Mouse (Mus musculus): ENCODE measurements around the gene Tet2. TPM values are rescaled to one million over a fixed set of nuclear protein-coding genes. Genes with fewer than 3 reads are reported as not detected.

The Tet2 gene
- polyA plus RNA-seq, 1 experiment = 1.8 TPM

DNA sequence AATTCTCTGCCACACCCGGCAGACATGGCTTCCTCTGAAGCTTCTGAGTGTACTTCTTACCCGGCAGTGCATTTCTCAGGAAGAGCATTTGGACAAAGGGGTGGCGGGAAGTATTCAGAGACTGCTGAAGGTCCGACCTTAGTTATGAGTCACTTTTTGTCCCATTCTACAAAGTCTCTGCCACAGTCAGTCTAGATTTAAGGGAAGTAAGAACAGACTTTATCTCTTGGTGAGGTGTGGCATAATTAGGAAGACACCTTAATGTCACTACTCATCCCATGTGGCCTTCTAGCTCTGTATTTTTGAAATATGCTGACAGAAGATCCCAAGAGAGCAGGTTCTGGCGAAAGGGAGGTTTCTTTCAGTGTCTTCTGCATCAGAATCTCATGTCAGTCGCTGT lies 30.0 kb upstream of the Tet2 start:
- no peak for TF ChIP-seq FLI1 (IDR thresholded peaks at IDR 0.05; ENCODE audit: low read length)
- TF ChIP-seq GATA1 (IDR thresholded peaks at IDR 0.05; ENCODE audit: borderline replicate concordance, low read length) = no peak
- H3K4me1 ChIP-seq = no peaks in the 10 kb centered on the region
- H3K27me3 ChIP-seq (replicated peaks) = peaks cover 1% of the 10 kb centered on the region
- H3K9me3 ChIP-seq = no peaks in the 10 kb centered on the region
- no peaks in the 10 kb centered on the region for H3K36me3 ChIP-seq (replicated peaks; ENCODE audit: low read length)
- H3K4me3 ChIP-seq (replicated peaks) = no peak overlapping the region

GRCm38 (mm10) chr3:133571961-133572360 lies 27.0 kb upstream of the Tet2 start:
- TF ChIP-seq GATA1 (IDR thresholded peaks at IDR 0.05; ENCODE audit: borderline replicate concordance, low read length) (no peak), FLI1 (IDR thresholded peaks at IDR 0.05; ENCODE audit: low read length) (no peak)
- H3K27me3 ChIP-seq (replicated peaks) = peaks cover 1% of the 10 kb centered on the region
- no peak overlapping the region for H3K4me3 ChIP-seq (replicated peaks)
- H3K4me1 ChIP-seq = no peaks in the 10 kb centered on the region
- no peaks in the 10 kb centered on the region for H3K9me3 ChIP-seq
- H3K36me3 ChIP-seq (replicated peaks; ENCODE audit: low read length) = no peaks in the 10 kb centered on the region

- no peaks in the 10 kb centered on the region for H3K36me3 ChIP-seq (replicated peaks; ENCODE audit: low read length)
- no peaks in the 10 kb centered on the region for H3K9me3 ChIP-seq
- no peaks in the 10 kb centered on the region for H3K27me3 ChIP-seq (replicated peaks)
- TF ChIP-seq GATA1 (IDR thresholded peaks at IDR 0.05; ENCODE audit: borderline replicate concordance, low read length) (no peak), FLI1 (IDR thresholded peaks at IDR 0.05; ENCODE audit: low read length) (no peak)
- H3K4me1 ChIP-seq = peaks cover 5% of the 10 kb centered on the region
- H3K4me3 ChIP-seq (replicated peaks) = no peak overlapping the region
Observed at GRCm38 (mm10) chr3:133563503-133564205, 18.7 kb upstream of the Tet2 start.

GRCm38 (mm10) chr3:133559413-133560114 lies 14.6 kb upstream of the Tet2 start:
- TF ChIP-seq GATA1 (IDR thresholded peaks at IDR 0.05; ENCODE audit: borderline replicate concordance, low read length) (no peak), FLI1 (IDR thresholded peaks at IDR 0.05; ENCODE audit: low read length) (no peak)
- no peaks in the 10 kb centered on the region for H3K27me3 ChIP-seq (replicated peaks)

GRCm38 (mm10) chr3:133557602-133558001 lies 12.7 kb upstream of the Tet2 start:
- H3K27me3 ChIP-seq (replicated peaks) = no peaks in the 10 kb centered on the region
- peaks cover 4% of the 10 kb centered on the region; the same call in 1 of the 2 replicates for H3K4me1 ChIP-seq
- no peaks in the 10 kb centered on the region for H3K9me3 ChIP-seq
- H3K36me3 ChIP-seq (replicated peaks; ENCODE audit: low read length) = no peaks in the 10 kb centered on the region
- TF ChIP-seq FLI1 (IDR thresholded peaks at IDR 0.05; ENCODE audit: low read length) (no peak), GATA1 (IDR thresholded peaks at IDR 0.05; ENCODE audit: borderline replicate concordance, low read length) (no peak)
- no peak overlapping the region for H3K4me3 ChIP-seq (replicated peaks)

More at GRCm38 (mm10) chr3:133559413-133560114, 14.6 kb upstream of the Tet2 start:
- H3K36me3 ChIP-seq (replicated peaks; ENCODE audit: low read length) = no peaks in the 10 kb centered on the region
- peaks cover 8% of the 10 kb centered on the region for H3K4me1 ChIP-seq
- H3K9me3 ChIP-seq = no peaks in the 10 kb centered on the region
- H3K4me3 ChIP-seq (replicated peaks) = no peak overlapping the region

DNA sequence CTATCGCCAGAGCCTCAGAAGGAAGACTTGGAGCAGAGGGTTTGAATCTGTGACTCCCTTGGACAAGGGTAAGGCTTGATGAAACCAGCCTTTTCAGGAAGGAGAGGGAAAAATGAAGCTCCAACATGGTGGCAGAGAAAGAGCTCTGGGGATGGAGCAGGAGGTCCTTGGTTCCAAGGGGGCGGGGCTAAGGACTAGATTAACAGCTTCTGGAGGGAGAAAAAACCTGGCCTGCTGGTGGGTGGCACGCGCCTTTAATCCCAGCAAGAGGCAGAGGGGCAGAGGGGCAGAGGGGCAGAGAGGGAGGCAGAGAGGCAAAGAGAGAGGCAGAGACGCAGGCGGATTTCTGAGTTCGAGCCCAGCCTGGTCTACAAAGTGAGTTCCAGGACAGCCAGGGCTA lies 12.2 kb upstream of the Tet2 start:
- peaks cover 4% of the 10 kb centered on the region; the same call in 1 of the 2 replicates for H3K4me1 ChIP-seq
- H3K36me3 ChIP-seq (replicated peaks; ENCODE audit: low read length) = no peaks in the 10 kb centered on the region
- TF ChIP-seq FLI1 (IDR thresholded peaks at IDR 0.05; ENCODE audit: low read length) = no peak
- TF ChIP-seq GATA1 (IDR thresholded peaks at IDR 0.05; ENCODE audit: borderline replicate concordance, low read length) = no peak
- H3K27me3 ChIP-seq (replicated peaks) = no peaks in the 10 kb centered on the region
- no peaks in the 10 kb centered on the region for H3K9me3 ChIP-seq
- no peak overlapping the region for H3K4me3 ChIP-seq (replicated peaks)

DNA sequence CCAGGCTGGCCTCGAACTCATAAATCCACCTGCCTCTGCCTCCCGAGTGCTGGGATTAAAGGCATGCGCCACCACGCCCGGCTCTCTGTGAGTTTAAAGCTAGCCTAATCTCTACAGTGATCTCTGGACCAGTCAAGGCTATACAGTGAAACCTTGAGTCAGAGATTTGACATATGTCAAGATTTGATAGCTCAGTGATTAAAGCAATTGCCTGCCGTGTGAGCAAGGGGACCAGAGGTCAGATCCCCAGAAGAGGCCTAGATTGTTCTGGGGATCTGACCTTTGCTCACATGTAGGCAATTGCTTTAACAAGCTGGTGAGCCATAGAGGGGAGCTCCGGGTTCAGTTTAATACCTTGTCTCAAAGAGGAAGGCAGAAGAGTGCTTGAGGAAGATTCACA lies 10.4 kb upstream of the Tet2 start:
- no peaks in the 10 kb centered on the region for H3K27me3 ChIP-seq (replicated peaks)
- H3K4me3 ChIP-seq (replicated peaks) = no peak overlapping the region
- peaks cover 4% of the 10 kb centered on the region; the same call in 1 of the 2 replicates for H3K4me1 ChIP-seq
- TF ChIP-seq GATA1 (IDR thresholded peaks at IDR 0.05; ENCODE audit: borderline replicate concordance, low read length) = no peak
- TF ChIP-seq FLI1 (IDR thresholded peaks at IDR 0.05; ENCODE audit: low read length) = no peak
- H3K9me3 ChIP-seq = no peaks in the 10 kb centered on the region
- no peaks in the 10 kb centered on the region for H3K36me3 ChIP-seq (replicated peaks; ENCODE audit: low read length)

GRCm38 (mm10) chr3:133554552-133555067 lies 9.7 kb upstream of the Tet2 start:
- no peaks in the 10 kb centered on the region for H3K9me3 ChIP-seq
- no peaks in the 10 kb centered on the region for H3K36me3 ChIP-seq (replicated peaks; ENCODE audit: low read length)
- TF ChIP-seq GATA1 (IDR thresholded peaks at IDR 0.05; ENCODE audit: borderline replicate concordance, low read length) = no peak
- no peak for TF ChIP-seq FLI1 (IDR thresholded peaks at IDR 0.05; ENCODE audit: low read length)
- no peaks in the 10 kb centered on the region for H3K27me3 ChIP-seq (replicated peaks)
- peaks cover 7% of the 10 kb centered on the region; the same call in 1 of the 2 replicates for H3K4me1 ChIP-seq
- H3K4me3 ChIP-seq (replicated peaks) = no peak overlapping the region

DNA sequence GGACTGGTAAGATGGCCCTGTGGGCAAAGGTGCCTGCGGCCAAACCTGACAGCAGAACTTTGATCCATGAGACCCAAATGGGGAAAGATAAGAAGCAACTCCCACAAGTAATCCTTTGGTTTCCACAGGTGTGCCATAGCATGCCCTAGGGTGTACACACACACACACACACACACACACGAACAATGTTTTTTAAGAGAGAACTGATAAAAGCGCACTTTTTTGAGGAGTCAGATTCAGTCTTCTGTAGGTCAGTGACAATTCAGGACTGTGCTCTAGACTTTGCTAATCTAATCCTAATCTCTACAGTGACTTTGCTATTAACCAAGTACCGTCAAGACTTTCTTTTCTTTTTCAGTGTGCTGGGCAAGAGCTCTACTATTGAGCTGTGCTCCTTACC lies 9.2 kb upstream of the Tet2 start:
- H3K36me3 ChIP-seq (replicated peaks; ENCODE audit: low read length) = no peaks in the 10 kb centered on the region
- H3K4me1 ChIP-seq = peaks cover 7% of the 10 kb centered on the region; the same call in 1 of the 2 replicates
- no peaks in the 10 kb centered on the region for H3K9me3 ChIP-seq
- H3K4me3 ChIP-seq (replicated peaks) = no peak overlapping the region
- no peaks in the 10 kb centered on the region for H3K27me3 ChIP-seq (replicated peaks)
- TF ChIP-seq GATA1 (IDR thresholded peaks at IDR 0.05; ENCODE audit: borderline replicate concordance, low read length) = no peak
- no peak for TF ChIP-seq FLI1 (IDR thresholded peaks at IDR 0.05; ENCODE audit: low read length)

- H3K4me1 ChIP-seq = peaks cover 11% of the 10 kb centered on the region
- TF ChIP-seq FLI1 (IDR thresholded peaks at IDR 0.05; ENCODE audit: low read length) (no peak), GATA1 (IDR thresholded peaks at IDR 0.05; ENCODE audit: borderline replicate concordance, low read length) (no peak)
- H3K4me3 ChIP-seq (replicated peaks) = no peak overlapping the region
- H3K36me3 ChIP-seq (replicated peaks; ENCODE audit: low read length) = no peaks in the 10 kb centered on the region
- H3K27me3 ChIP-seq (replicated peaks) = no peaks in the 10 kb centered on the region
- no peaks in the 10 kb centered on the region for H3K9me3 ChIP-seq
Observed at GRCm38 (mm10) chr3:133551941-133552340, 7.0 kb upstream of the Tet2 start.

Data from megakaryocyte, embryonic 14.5 days (primary cell).